In the genomic region with DNA sequence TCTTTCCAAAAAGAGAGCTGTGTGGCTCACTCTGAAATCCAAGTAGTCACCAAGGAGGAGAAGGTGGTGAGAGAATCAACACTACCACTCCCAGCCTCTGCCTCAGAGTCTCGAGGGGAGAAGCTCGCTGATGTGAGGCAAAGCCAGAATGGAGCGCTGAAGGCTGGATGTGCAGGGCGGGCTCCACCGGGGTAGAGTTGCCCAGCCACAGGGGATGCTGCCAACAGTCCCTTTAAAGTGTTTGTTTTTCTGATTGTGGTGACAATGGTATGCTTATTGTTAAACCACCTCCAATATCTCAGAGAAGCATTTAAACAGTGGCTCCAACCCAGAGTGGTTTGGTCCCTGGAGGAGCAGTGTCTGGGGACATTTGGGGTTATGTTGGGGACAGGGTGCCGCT, we compare ENCODE assay signal across 13 mouse cellular contexts.
"Had no signal": no experiment of that assay in that cellular context is flagged by ENCODE, and none has a peak within 500 bp of the region (broad histone marks: within the 10 kb centered on the region; RNA-seq: fewer than 3 reads in every experiment).

No protein-coding gene starts in this region.

- H3K4me3 ChIP-seq: limb, embryonic 12.5 days; liver, embryonic 15.5 days; megakaryocyte, embryonic 14.5 days; midbrain, embryonic 15.5 days; neural tube, embryonic 12.5 days had no signal

- H3K4me1 ChIP-seq: midbrain, embryonic 15.5 days had no signal

- H3K27me3 ChIP-seq: limb, embryonic 12.5 days; liver, embryonic 15.5 days; midbrain, embryonic 15.5 days; neural tube, embryonic 12.5 days had no signal

- H3K4me2 ChIP-seq: limb, embryonic 12.5 days; liver, embryonic 15.5 days; midbrain, embryonic 11.5 days; midbrain, embryonic 15.5 days; neural tube, embryonic 12.5 days had no signal

- DNase-seq: kidney, adult 8-10 months; kidney, postnatal 25 days; layer of hippocampus, postnatal 36 days; liver; thymus, postnatal 36 days had no signal

- H3K9ac ChIP-seq: limb, embryonic 12.5 days; liver, embryonic 15.5 days; midbrain, embryonic 15.5 days; neural tube, embryonic 12.5 days had no signal

- ATAC-seq: intestine, embryonic 16.5 days; midbrain, embryonic 15.5 days had no signal

- H3K9me3 ChIP-seq: limb, embryonic 12.5 days; liver, embryonic 15.5 days; megakaryocyte, embryonic 14.5 days; midbrain, embryonic 15.5 days; neural tube, embryonic 12.5 days had no signal

- H3K27ac ChIP-seq: limb, embryonic 12.5 days; liver, embryonic 15.5 days; macrophage; midbrain, embryonic 15.5 days; neural tube, embryonic 12.5 days had no signal

- H3K36me3 ChIP-seq: limb, embryonic 12.5 days; liver, embryonic 15.5 days; midbrain, embryonic 15.5 days; neural tube, embryonic 12.5 days had no signal
